Mouse (Mus musculus) ES-Bruce4 (cell line): ENCODE measurements around the gene Lrrtm3.

Source experiments
- CTCF ChIP-seq: IDR thresholded peaks from one replicate; pipeline ENCODE4 v1.8.1; 2011; ENCODE audit warnings: low read depth, low read length
- EP300 ChIP-seq: IDR thresholded peaks from 2 replicates; pipeline ENCODE4 v1.6.1; 2011; ENCODE audit warnings: low read depth, low read length; ENCODE audit not compliant: insufficient read depth

DNA sequence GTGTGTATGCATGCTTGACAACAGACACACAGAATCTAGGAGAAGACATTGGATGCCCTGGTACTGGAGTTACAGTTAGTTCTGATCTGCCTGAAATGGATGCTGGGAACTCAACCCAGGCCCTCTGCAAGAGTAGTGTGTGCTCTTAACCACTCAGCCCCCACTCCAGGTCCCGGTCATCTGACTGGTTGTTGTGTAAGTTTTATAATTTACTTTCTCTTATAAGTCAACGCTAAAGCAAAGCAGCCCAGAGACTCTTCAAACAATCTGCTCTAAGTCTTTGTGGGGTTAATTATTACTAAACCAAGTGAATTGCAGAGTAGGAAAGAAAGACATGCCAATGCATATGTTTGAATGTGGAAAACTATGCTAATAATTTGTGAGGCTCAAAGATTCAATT lies 110.7 kb downstream of the Lrrtm3 start:
- no peak for TF ChIP-seq CTCF
- no peak for TF ChIP-seq EP300
